Mouse (Mus musculus) c-Kit-positive CD71-positive TER-119-negative erythroid progenitor cells, embryonic 14.5 days (primary cell): ENCODE results near the gene Rarb.
"Not testable (repeated sequence)": the region's sequence is repeated elsewhere in the genome, so short reads cannot be mapped to it uniquely, and the experiment has no call there.

Experiments
- DNase-seq: peaks from one replicate; pipeline ENCODE4 v3.0.0-alpha.2; 2013; ENCODE audit warnings: low read depth

The Rarb gene

GRCm38 (mm10) chr14:16818602-16819250 is at the start of gene Rarb:
Gene Rarb (minus strand): TSS chr14:16819156.
- no peak for DNase-seq

- DNase-seq: no peak
Measured at GRCm38 (mm10) chr14:16842036-16842435, 23.1 kb upstream of the Rarb start.

- DNase-seq: no peak
Measured at GRCm38 (mm10) chr14:16841597-16841989, 22.6 kb upstream of the Rarb start.

- DNase-seq: no peak
Measured at GRCm38 (mm10) chr14:16840951-16841596, 22.1 kb upstream of the Rarb start.

- DNase-seq: no peak
Measured at GRCm38 (mm10) chr14:16840135-16840534, 21.2 kb upstream of the Rarb start.

GRCm38 (mm10) chr14:16815096-16815741 is 3.7 kb downstream of the Rarb start:
- DNase-seq: no peak

GRCm38 (mm10) chr14:16806155-16806554 is 12.8 kb downstream of the Rarb start:
- no peak for DNase-seq

GRCm38 (mm10) chr14:16790161-16790560 is 28.8 kb downstream of the Rarb start:
- no peak for DNase-seq

- DNase-seq: no peak
Measured at GRCm38 (mm10) chr14:16781942-16782541, 36.9 kb downstream of the Rarb start.

GRCm38 (mm10) chr14:16776723-16777381 is 42.1 kb downstream of the Rarb start:
- DNase-seq: no peak

GRCm38 (mm10) chr14:16772927-16773326 is 46.0 kb downstream of the Rarb start:
- DNase-seq: no peak

- DNase-seq: no peak
Measured at GRCm38 (mm10) chr14:16765891-16766290, 53.1 kb downstream of the Rarb start.

GRCm38 (mm10) chr14:16762773-16763172 is 56.2 kb downstream of the Rarb start:
- DNase-seq: no peak

GRCm38 (mm10) chr14:16758773-16759434 is 60.1 kb downstream of the Rarb start:
- DNase-seq: no peak

- DNase-seq: not testable (repeated sequence)
Measured at GRCm38 (mm10) chr14:16755601-16756000, 63.4 kb downstream of the Rarb start.

- no peak for DNase-seq
Measured at GRCm38 (mm10) chr14:16752648-16753047, 66.3 kb downstream of the Rarb start.

GRCm38 (mm10) chr14:16746982-16747578 is 71.9 kb downstream of the Rarb start:
- DNase-seq: no peak

GRCm38 (mm10) chr14:16740982-16741739 is 77.8 kb downstream of the Rarb start:
- DNase-seq: no peak

GRCm38 (mm10) chr14:16738538-16738937 is 80.4 kb downstream of the Rarb start:
- DNase-seq: no peak

- DNase-seq: no peak
Measured at GRCm38 (mm10) chr14:16737781-16738180, 81.2 kb downstream of the Rarb start.
